Mouse (Mus musculus): ENCODE measurements around the gene Pax3.

GRCm38 (mm10) chr1:78195771-78196712 lies 892 bp downstream of the Pax3 start:
- TF ChIP-seq CTCF (IDR thresholded peaks at IDR 0.05; ENCODE audit: borderline replicate concordance, extremely low read depth, insufficient read depth, insufficient read length) (no peak), POLR2A (IDR thresholded peaks at IDR 0.05; ENCODE audit: borderline replicate concordance, extremely low read depth, insufficient read depth, insufficient read length, poor library complexity, severe bottlenecking) (no peak)
